Mouse (Mus musculus) effector memory CD4-positive, alpha-beta T cell, adult 7 months (primary cell): ENCODE data around the gene Cnn3. TPM values are rescaled to one million over a fixed set of nuclear protein-coding genes. Genes with fewer than 3 reads are reported as not detected.

Experiments used
- polyA plus RNA-seq: library from polyadenylated mRNA; unstranded; fragments of 100-300 nt; shearing (Covaris generic); gene quantifications from one replicate; pipeline ENCODE4 v1.2.1, GENCODE M21; 2017

The Cnn3 gene
- polyA plus RNA-seq = 2.3 TPM

GRCm38 (mm10) chr3:121425861-121426620, at the start of gene Cnn3:
TSS of gene Cnn3 (plus strand) at chr3:121426497.

Other genes with a start within 250 kb of the Cnn3 start
- 0.10 TPM for gene Tmem56, start 143.4 kb upstream of the Cnn3 start, polyA plus RNA-seq
- gene Alg14, start 134.7 kb upstream of the Cnn3 start, polyA plus RNA-seq = 10.5 TPM
- not detected for gene Slc44a3, start 105.9 kb downstream of the Cnn3 start, polyA plus RNA-seq
- gene 4930432M17Rik, start 244.3 kb downstream of the Cnn3 start, polyA plus RNA-seq = not detected